Mouse (Mus musculus) liver, embryonic 14.5 days (tissue): ENCODE measurements around the gene Gm3183. TPM values are rescaled to one million over a fixed set of nuclear protein-coding genes. Genes with fewer than 3 reads are reported as not detected.
"Not testable (repeated sequence)": the region's sequence is repeated elsewhere in the genome, so short reads cannot be mapped to it uniquely, and the experiment has no call there.

ENCODE experiments used
- ATAC-seq: fragments of 200-750 bp; cut with Nextera tagmentation; 2 replicates; pipeline ENCODE4 v1.8.0; 2017; ENCODE audit warnings: moderate number of reproducible peaks, mild to moderate bottlenecking, moderate library complexity; ENCODE audit not compliant: insufficient read depth
- DNase-seq, 3 experiments: peaks; one replicate each; pipeline ENCODE4 v3.0.0-alpha.2; 2012 to 2013; ENCODE audit warnings: low read depth in 3 of 3, low spot score in 3 of 3
- H3K27ac ChIP-seq: fragments of 300-500 bp; sonication (generic); 2 replicates; pipeline ENCODE4 v1.5.1; 2014; ENCODE audit warnings: moderate library complexity, mild to moderate bottlenecking, control low read depth, inconsistent platforms
- H3K27me3 ChIP-seq: fragments of 300-500 bp; sonication (generic); 2 replicates; pipeline ENCODE4 v1.6.1; 2014; ENCODE audit warnings: mild to moderate bottlenecking, low read length, moderate library complexity; ENCODE audit not compliant: control insufficient read depth, insufficient read depth
- H3K36me3 ChIP-seq: fragments of 300-500 bp; sonication (generic); replicated peaks from 2 replicates; pipeline ENCODE4 v1.6.1; 2014; ENCODE audit warnings: low read depth; ENCODE audit not compliant: control insufficient read depth, insufficient read depth
- H3K4me1 ChIP-seq, 2 experiments: fragments of 200-500 bp in 1 of 2; fragments of 300-500 bp in 1 of 2; sonication (generic) in 1 of 2; replicated peaks; 2 replicates each; pipeline ENCODE4 v1.6.1; 2012 to 2014; ENCODE audit warnings: antibody characterized with exemption in 1 of 2, inconsistent platforms in 1 of 2, low read length in 1 of 2; ENCODE audit not compliant: control insufficient read depth in 2 of 2, insufficient read depth in 2 of 2
- H3K4me2 ChIP-seq: fragments of 300-500 bp; sonication (generic); 2 replicates; pipeline ENCODE4 v1.6.1; 2014; ENCODE audit warnings: low read depth, mild to moderate bottlenecking, control low read depth, moderate library complexity
- H3K4me3 ChIP-seq, 2 experiments: fragments of 200-500 bp in 1 of 2; fragments of 300-500 bp in 1 of 2; sonication (generic) in 1 of 2; 2 replicates each; pipeline ENCODE4 v1.5.1; 2012 to 2014; ENCODE audit warnings: low read depth in 2 of 2, low read length in 2 of 2, mild to moderate bottlenecking in 2 of 2, control low read depth in 1 of 2, inconsistent platforms in 1 of 2, moderate library complexity in 1 of 2; ENCODE audit not compliant: insufficient read depth in 1 of 2
- H3K9ac ChIP-seq: fragments of 300-500 bp; sonication (generic); replicated peaks from 2 replicates; pipeline ENCODE4 v1.6.1; 2014; ENCODE audit warnings: mild to moderate bottlenecking, control low read depth, moderate library complexity
- H3K9me3 ChIP-seq: fragments of 300-500 bp; sonication (generic); 2 replicates; pipeline ENCODE4 v1.6.1; 2016; ENCODE audit warnings: low read length, mixed read lengths; ENCODE audit not compliant: control insufficient read depth
- WGBS: fragments of 180-500 bp; shearing (Covaris S2); extraction: QIAGEN DNeasy Blood & Tissue Kit; methylation state at CpG from one replicate; pipeline ENCODE4 v1.1.7; 2014; ENCODE audit not compliant: insufficient replicate concordance; 5-methylcytosine and 5-hydroxymethylcytosine counted together
- polyA plus RNA-seq, 2 experiments: library from polyadenylated mRNA; depleted of rRNA in 1 of 2; stranded (reverse) in 1 of 2; unstranded in 1 of 2; fragments of >200 nt; fragmentation: Nextera tagmentation in 1 of 2; extraction: Ambion mirVana in 1 of 2; gene quantifications; 2 replicates each; pipeline versions ENCODE4 v1.2.1 to v1.2.3; 2012 to 2014

Gene Gm3183
- polyA plus RNA-seq (2012; rRNA removed) (not detected in 2 replicates), polyA plus RNA-seq (2014; fragmentation: Nextera tagmentation; extraction: Ambion mirVana) (not detected in 2 replicates)

GRCm38 (mm10) chr5:94865136-94865535, at the start of gene Gm3183:
Gm3183 (plus strand) TSS chr5:94865436.
- H3K4me2 ChIP-seq, DNase-seq, H3K9me3 ChIP-seq, H3K27me3 ChIP-seq, H3K9ac ChIP-seq, H3K4me3 ChIP-seq, H3K27ac ChIP-seq, H3K36me3 ChIP-seq, H3K4me1 ChIP-seq, ATAC-seq: not testable (repeated sequence)
- WGBS: no CpG with 5 or more reads among the region's 1 CpGs

Other genes starting within 250 kb of the Gm3183 start
- not detected in 2 replicates for gene Gm3147, start 249.1 kb upstream of the Gm3183 start, polyA plus RNA-seq (2012; rRNA removed)
- not detected in 2 replicates for gene Gm3147, start 249.1 kb upstream of the Gm3183 start, polyA plus RNA-seq (2014; fragmentation: Nextera tagmentation; extraction: Ambion mirVana)
- not detected in 2 replicates for gene Gm6509, start 241.5 kb upstream of the Gm3183 start, polyA plus RNA-seq (2012; rRNA removed)
- not detected in 2 replicates for gene Gm6509, start 241.5 kb upstream of the Gm3183 start, polyA plus RNA-seq (2014; fragmentation: Nextera tagmentation; extraction: Ambion mirVana)
- not detected in 2 replicates for gene Gm6205, start 217.1 kb upstream of the Gm3183 start, polyA plus RNA-seq (2012; rRNA removed)
- not detected in 2 replicates for gene Gm6205, start 217.1 kb upstream of the Gm3183 start, polyA plus RNA-seq (2014; fragmentation: Nextera tagmentation; extraction: Ambion mirVana)
- not detected in 2 replicates for gene Gm6367, start 123.2 kb downstream of the Gm3183 start, polyA plus RNA-seq (2012; rRNA removed)
- gene Gm6367, start 123.2 kb downstream of the Gm3183 start, polyA plus RNA-seq (2014; fragmentation: Nextera tagmentation; extraction: Ambion mirVana): not detected in 2 replicates
- not detected in 2 replicates for gene Gm7942, start 241.5 kb downstream of the Gm3183 start, polyA plus RNA-seq (2012; rRNA removed)
- not detected in 2 replicates for gene Gm7942, start 241.5 kb downstream of the Gm3183 start, polyA plus RNA-seq (2014; fragmentation: Nextera tagmentation; extraction: Ambion mirVana)